Mouse (Mus musculus) lung, embryonic 16.5 days (tissue): ENCODE measurements around the gene Myo10. TPM values are rescaled to one million over a fixed set of nuclear protein-coding genes. Genes with fewer than 3 reads are reported as not detected.

Experiments
- ATAC-seq: fragments of 200-750 bp; cut with Nextera tagmentation; 2 replicates; pipeline ENCODE4 v1.8.0; 2017; ENCODE audit warnings: low read depth, mild to moderate bottlenecking, moderate library complexity
- H3K27ac ChIP-seq: fragments of 300-500 bp; sonication (generic); 2 replicates; pipeline ENCODE4 v1.5.1; 2014; ENCODE audit warnings: mild to moderate bottlenecking, control low read depth, low read length
- H3K27me3 ChIP-seq: fragments of 300-500 bp; sonication (generic); 2 replicates; pipeline ENCODE4 v1.6.1; 2014; ENCODE audit warnings: low read depth, low read length, mixed read lengths; ENCODE audit not compliant: control insufficient read depth, insufficient read depth
- H3K36me3 ChIP-seq: fragments of 300-500 bp; sonication (generic); 2 replicates; pipeline ENCODE4 v1.6.1; 2014; ENCODE audit warnings: low read length; ENCODE audit not compliant: control insufficient read depth, insufficient read depth
- H3K4me1 ChIP-seq: fragments of 300-500 bp; sonication (generic); replicated peaks from 2 replicates; pipeline ENCODE4 v1.6.1; 2014; ENCODE audit warnings: low read length, mixed read lengths; ENCODE audit not compliant: control insufficient read depth, insufficient read depth
- H3K4me2 ChIP-seq: fragments of 300-500 bp; sonication (generic); 2 replicates; pipeline ENCODE4 v1.6.1; 2014; ENCODE audit warnings: low read depth, low read length, control low read depth
- H3K4me3 ChIP-seq: fragments of 300-500 bp; sonication (generic); 2 replicates; pipeline ENCODE4 v1.5.1; 2014; ENCODE audit warnings: mild to moderate bottlenecking, low read length, control low read depth
- H3K9ac ChIP-seq: fragments of 300-500 bp; sonication (generic); 2 replicates; pipeline ENCODE4 v1.6.1; 2014; ENCODE audit warnings: low read length, control low read depth
- H3K9me3 ChIP-seq: fragments of 300-500 bp; sonication (generic); 2 replicates; pipeline ENCODE4 v1.6.1; 2016; ENCODE audit warnings: low read length; ENCODE audit not compliant: control insufficient read depth
- WGBS: fragments of 180-500 bp; shearing (Covaris S2); extraction: QIAGEN DNeasy Blood & Tissue Kit; methylation state at CpG from one replicate; pipeline ENCODE4 v1.1.7; 2014; 5-methylcytosine and 5-hydroxymethylcytosine counted together
- polyA plus RNA-seq: library from polyadenylated mRNA; unstranded; fragments of >200 nt; fragmentation: Nextera tagmentation; extraction: Ambion mirVana; gene quantifications from 2 replicates; pipeline ENCODE4 v1.2.1, GENCODE M21; 2015

Gene Myo10
- polyA plus RNA-seq, 1 experiment from 2014 or later: 33.2 TPM

DNA sequence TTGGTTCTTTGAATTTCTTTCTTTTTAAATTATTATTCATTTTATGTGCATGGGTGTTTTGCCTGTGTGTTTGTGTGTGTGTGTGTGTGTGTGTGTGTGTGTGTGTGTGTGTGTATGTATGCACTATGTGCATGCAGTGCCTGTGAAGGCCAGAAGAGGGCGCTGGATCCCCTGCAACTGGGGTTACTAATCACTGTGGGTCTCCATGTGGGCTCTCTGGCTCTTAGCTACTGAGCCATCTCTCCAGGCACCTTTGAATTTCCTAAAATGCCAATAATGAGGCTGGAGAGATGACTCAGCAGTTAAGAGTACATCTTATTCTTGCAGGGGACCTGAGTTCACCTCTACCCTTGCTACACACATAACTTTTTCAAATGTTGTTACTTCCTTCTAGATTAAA is 18.1 kb upstream of the Myo10 start:
- WGBS: 60% methylated on average over 1 of the region's 1 CpGs
- no peak for ATAC-seq
- no peak overlapping the region for H3K9ac ChIP-seq
- no peaks in the 10 kb centered on the region for H3K9me3 ChIP-seq
- no peak overlapping the region for H3K4me3 ChIP-seq
- H3K36me3 ChIP-seq: no peaks in the 10 kb centered on the region
- no peaks in the 10 kb centered on the region for H3K27me3 ChIP-seq
- H3K27ac ChIP-seq: no peak overlapping the region
- H3K4me2 ChIP-seq: no peak overlapping the region
- peaks cover 19% of the 10 kb centered on the region for H3K4me1 ChIP-seq

DNA sequence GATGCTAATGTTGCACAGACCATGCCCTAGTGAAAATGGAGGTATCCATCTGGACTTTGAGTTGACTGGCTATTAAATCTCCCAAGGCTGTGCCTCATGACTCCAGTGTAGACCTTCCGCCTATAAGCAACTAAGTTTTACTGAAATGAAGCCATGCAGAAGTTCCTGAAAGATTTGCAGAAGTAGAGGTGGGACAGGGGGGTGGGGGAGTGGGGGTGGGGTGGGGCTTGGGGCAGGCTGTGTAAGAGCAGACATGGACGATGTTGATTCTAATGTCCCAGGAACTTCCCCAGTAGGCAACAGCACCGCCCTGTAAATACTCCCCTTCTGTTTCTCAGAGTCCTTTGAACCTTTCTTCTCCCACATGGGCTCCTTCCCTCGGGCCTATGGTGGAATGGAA is 16.9 kb upstream of the Myo10 start:
- Histone ChIP-seq H3K27me3 (no peaks in the 10 kb centered on the region), H3K4me2 (no peak overlapping the region), H3K27ac (no peak overlapping the region), H3K4me1 (peaks cover 25% of the 10 kb centered on the region), H3K9ac (no peak overlapping the region), H3K4me3 (no peak overlapping the region), H3K9me3 (no peaks in the 10 kb centered on the region), H3K36me3 (no peaks in the 10 kb centered on the region)
- no peak for ATAC-seq
- 65% methylated on average over 4 of the region's 4 CpGs for WGBS

DNA sequence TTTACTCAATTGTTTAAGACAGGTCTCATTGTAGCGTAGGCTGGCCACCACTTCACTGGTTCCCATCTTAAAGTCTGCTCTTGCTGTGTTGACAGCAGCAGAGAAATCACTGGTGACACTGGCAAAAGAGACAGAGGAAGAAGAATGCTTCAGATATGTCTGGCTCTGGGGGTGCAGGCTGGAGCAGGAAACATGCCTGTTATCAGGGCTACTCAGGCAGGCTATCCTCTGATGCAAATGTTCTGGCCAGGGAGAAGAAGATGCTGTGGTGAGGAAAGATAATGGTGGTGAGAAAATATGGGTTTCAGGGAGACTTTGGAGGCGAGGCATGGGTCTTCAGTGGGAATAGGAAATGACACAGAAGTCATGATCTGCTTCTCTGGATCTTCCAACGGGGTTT is 13.6 kb upstream of the Myo10 start:
- H3K4me2 ChIP-seq: no peak overlapping the region
- no peaks in the 10 kb centered on the region for H3K27me3 ChIP-seq
- H3K9ac ChIP-seq: no peak overlapping the region
- no peak overlapping the region for H3K27ac ChIP-seq
- H3K36me3 ChIP-seq: no peaks in the 10 kb centered on the region
- no peak overlapping the region for H3K4me3 ChIP-seq
- no peaks in the 10 kb centered on the region for H3K9me3 ChIP-seq
- ATAC-seq: no peak
- peaks cover 30% of the 10 kb centered on the region for H3K4me1 ChIP-seq
- WGBS: 42% methylated on average over 3 of the region's 3 CpGs

DNA sequence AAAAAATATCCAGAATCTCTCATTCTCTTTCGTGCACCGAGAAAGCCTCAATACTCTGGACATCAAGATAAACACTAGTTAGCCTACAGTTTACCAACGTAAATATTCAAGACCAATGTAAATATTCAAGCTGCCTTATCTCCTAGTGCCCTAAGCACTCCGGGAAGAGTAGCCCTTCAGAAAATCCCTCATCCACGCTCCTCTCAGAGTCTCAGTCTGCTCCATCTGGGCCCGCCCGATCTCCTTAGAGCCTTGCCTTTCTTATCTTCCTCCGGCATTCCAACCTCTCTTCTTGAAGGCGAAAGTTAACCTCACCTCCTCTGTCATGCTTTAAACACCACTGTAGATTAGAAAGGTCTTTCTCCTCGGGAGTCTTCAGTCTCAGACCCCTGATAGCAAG is 13.1 kb upstream of the Myo10 start:
- H3K9me3 ChIP-seq: no peaks in the 10 kb centered on the region
- no peak; the same call in 1 of the 2 replicates for ATAC-seq
- no peak overlapping the region for H3K4me2 ChIP-seq

DNA sequence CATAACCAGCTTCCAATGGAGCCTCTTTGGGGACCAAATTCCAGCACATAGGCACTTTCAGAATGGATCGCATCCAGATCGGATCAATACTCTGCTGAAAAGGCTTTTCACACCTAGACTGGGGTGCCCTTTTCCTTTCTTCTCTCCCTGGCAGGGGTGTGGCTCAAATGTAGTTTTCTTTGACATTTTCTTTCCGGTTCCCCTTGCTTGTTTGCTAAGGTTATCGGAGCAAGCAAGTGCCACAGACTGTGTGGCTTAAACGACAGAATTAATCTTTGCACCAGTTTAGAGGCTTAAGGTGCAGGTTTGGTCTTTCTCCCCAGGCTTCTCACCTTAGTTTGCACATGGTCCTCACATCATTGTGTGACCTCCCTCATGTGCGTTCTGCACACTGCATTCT is 11.1 kb upstream of the Myo10 start:
- Histone ChIP-seq H3K27ac (no peak overlapping the region), H3K27me3 (no peaks in the 10 kb centered on the region), H3K36me3 (no peaks in the 10 kb centered on the region), H3K4me2 (no peak overlapping the region), H3K9ac (no peak overlapping the region), H3K4me1 (peaks cover 28% of the 10 kb centered on the region), H3K9me3 (no peaks in the 10 kb centered on the region), H3K4me3 (no peak overlapping the region)
- WGBS: 49% methylated on average over 6 of the region's 6 CpGs
- ATAC-seq: no peak

More for the DNA sequence above, 13.1 kb upstream of the Myo10 start:
- Histone ChIP-seq H3K4me3 (no peak overlapping the region), H3K27ac (no peak overlapping the region), H3K36me3 (no peaks in the 10 kb centered on the region), H3K27me3 (no peaks in the 10 kb centered on the region), H3K9ac (no peak overlapping the region), H3K4me1 (peaks cover 30% of the 10 kb centered on the region)
- WGBS: 11% methylated on average over 10 of the region's 10 CpGs

DNA sequence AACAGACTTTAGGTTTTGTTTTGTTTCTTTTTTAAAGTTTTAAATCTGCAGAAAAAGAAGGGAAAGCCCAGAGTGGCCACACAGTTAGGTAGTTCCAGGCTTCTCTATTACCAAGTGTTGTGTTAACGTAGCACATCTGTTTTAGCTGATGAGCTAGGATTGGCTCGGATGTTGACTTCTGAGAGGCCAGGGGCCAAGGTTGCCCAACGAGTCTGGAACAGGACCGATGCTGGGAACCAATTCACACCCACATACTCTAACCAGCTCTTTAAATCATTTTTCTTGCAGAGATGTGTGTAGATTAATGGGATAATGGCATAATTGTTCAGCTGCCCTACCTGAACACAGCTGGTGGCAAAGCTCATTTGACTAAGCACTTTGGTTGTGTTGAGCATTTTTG is 1.8 kb upstream of the Myo10 start:
- no peak for ATAC-seq
- Histone ChIP-seq H3K4me1 (peaks cover 22% of the 10 kb centered on the region), H3K4me3 (no peak overlapping the region), H3K9me3 (no peaks in the 10 kb centered on the region), H3K4me2 (no peak overlapping the region), H3K9ac (no peak overlapping the region), H3K27ac (no peak overlapping the region), H3K27me3 (no peaks in the 10 kb centered on the region), H3K36me3 (no peaks in the 10 kb centered on the region)
- WGBS: 56% methylated on average over 4 of the region's 4 CpGs

DNA sequence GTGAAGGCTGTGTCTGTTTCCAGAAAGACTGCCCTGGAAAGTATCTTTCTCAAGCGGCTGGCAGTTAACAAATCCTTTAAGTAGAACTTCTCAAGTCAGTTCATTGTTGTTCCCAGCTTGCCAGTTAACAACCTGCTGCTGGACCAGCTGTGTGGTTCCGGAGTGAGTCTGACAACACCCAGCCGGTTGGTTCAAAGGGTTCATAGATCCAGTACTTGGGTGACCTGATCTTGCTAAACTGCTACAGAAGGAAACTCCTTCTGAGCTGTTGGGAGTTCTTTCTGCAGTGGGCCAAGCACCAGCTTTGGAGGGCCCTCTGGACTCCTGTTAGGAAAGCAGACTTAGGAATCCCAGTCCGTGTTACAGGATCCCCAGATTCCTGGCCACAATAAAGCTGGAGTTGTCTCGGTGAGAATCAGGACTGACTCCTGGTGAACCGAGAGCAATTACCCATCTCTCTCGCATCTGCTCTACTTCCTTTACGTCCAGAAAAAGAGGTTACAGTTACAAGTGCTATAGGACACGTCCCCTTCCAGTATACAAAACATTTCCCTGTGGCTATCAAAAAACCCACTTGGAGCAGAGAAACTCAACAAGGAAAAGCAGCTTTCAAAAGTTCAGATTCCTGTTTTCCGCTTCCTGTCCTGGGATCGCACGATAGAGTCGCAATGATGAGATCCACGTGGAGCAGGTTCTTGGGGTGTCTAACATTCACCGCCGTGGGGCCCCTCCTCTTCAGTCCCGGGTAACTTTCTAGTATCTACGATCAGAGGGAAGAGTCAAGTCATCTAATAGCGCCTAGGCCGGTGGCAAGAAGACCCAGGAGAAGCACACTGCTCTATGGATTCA is 750 bp upstream of the Myo10 start:
- H3K9ac ChIP-seq: peak overlapping the region; percentile 68
- H3K9me3 ChIP-seq: no peaks in the 10 kb centered on the region
- H3K4me1 ChIP-seq: peaks cover 25% of the 10 kb centered on the region
- H3K27ac ChIP-seq: peak overlapping the region; percentile 74
- H3K27me3 ChIP-seq: no peaks in the 10 kb centered on the region
- peak overlapping the region; percentile 51 for H3K4me3 ChIP-seq
- ATAC-seq: no peak
- H3K4me2 ChIP-seq: peak overlapping the region; percentile 81
- H3K36me3 ChIP-seq: no peaks in the 10 kb centered on the region
- 12% methylated on average over 20 of the region's 20 CpGs for WGBS

DNA sequence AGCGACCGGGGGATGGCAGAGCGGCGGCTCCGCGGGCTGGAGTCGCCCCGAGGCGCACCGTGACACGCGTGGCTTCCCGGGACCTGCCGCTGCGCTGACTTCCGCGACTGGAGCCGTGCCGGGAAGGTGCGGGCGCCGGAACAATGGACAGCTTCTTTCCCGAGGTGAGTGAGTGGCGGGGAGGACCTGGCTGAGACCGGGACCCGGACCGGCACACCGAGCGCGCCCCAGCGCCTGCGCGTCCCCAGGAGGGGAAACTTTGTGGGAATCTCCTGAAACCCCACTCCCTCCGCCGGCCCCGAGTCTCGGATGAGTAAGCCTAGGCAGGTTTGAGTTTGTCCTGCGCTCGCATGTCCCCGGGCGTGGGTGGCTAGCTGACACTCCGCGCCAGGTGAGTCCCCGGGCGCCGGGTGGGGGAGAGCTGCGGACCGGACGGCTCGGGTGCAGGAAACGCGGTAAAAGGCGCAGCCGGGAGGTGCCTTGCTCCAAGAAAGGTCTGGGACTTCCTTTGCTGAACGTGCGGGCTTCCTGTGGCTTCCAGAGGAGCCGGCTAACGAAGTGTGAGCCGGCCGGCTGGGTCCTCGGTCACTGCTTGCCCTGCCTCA is 644 bp downstream of the Myo10 start:
- peak overlapping the region; percentile 97 for H3K27ac ChIP-seq
- H3K27me3 ChIP-seq: no peaks in the 10 kb centered on the region
- H3K4me1 ChIP-seq: peaks cover 27% of the 10 kb centered on the region
- peak overlapping the region; percentile 92 for H3K9ac ChIP-seq
- WGBS: under 1% methylated on average over 49 of the region's 61 CpGs
- peak overlapping the region; percentile 90 for H3K4me3 ChIP-seq
- no peaks in the 10 kb centered on the region for H3K9me3 ChIP-seq
- H3K36me3 ChIP-seq: no peaks in the 10 kb centered on the region
- ATAC-seq: peak; percentile 4; the same call in 1 of the 2 replicates
- peak overlapping the region; percentile 81 for H3K4me2 ChIP-seq

DNA sequence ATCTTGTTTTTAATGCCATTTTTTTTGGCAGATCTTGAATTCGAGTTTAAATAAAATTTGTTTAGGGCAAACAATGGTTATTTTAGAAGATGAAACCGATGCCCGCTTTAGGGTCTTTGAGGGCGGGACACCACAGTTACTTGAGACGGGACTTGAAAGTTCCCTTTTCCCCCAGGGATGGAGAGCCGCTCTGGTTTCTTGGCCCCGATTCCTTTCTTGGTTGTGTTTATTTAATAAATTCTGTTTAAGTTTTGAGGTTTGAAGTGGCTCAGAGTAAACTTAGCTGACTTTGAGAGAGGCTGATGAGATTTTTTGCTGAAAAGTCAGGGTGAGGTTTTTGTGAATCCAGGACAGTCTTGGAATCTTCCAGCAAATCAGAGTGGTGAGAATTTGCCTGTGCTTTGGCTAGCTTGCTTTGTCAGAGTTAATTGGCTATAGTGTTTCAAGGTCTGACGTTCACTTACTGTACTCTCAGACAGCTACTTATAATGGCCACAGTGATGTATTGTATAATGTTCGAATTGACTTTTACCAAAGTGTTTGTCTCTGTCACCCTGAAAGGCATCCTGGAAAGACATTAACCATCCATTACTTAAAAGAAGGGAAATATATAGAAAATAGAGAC is 1.3 kb downstream of the Myo10 start:
- no peak for ATAC-seq
- Histone ChIP-seq H3K27me3 (no peaks in the 10 kb centered on the region), H3K27ac (peak overlapping the region; percentile 97), H3K9ac (peak overlapping the region; percentile 92), H3K4me3 (peak overlapping the region; percentile 90), H3K36me3 (no peaks in the 10 kb centered on the region), H3K4me1 (peaks cover 27% of the 10 kb centered on the region), H3K4me2 (peak overlapping the region; percentile 81), H3K9me3 (no peaks in the 10 kb centered on the region)
- WGBS: under 1% methylated on average over 9 of the region's 9 CpGs
